ENCODE assay signal across 9 mouse cellular contexts in genomic region chr12:4083441-4083840, GRCm38 (mm10). TPM values are rescaled to one million over a fixed set of nuclear protein-coding genes. Genes with fewer than 3 reads are reported as not detected.
A peak's percentile ranks its signal among the peaks of the same experiment; 100 is the strongest.
DNase-seq lines count a peak whose midpoint lies in the region; ATAC-seq and TF ChIP-seq lines count a peak whose summit lies in the region.
"Had no signal": no experiment of that assay in that cellular context is flagged by ENCODE, and none has a peak within 500 bp of the region (broad histone marks: within the 10 kb centered on the region; RNA-seq: fewer than 3 reads in every experiment).

No protein-coding gene starts in this region.

- H3K4me2 ChIP-seq in hindbrain, embryonic 11.5 days (replicated peaks; ENCODE audit: low read depth, low read length), result no peak overlapping the region
- peak overlapping the region; percentile 83 for H3K4me2 ChIP-seq in intestine, embryonic 15.5 days (replicated peaks)
- peak overlapping the region; percentile 63 for H3K4me2 ChIP-seq in midbrain, postnatal 0 days (ENCODE audit: low read depth, low read length, poor library complexity, severe bottlenecking)

- no peak for TF ChIP-seq CTCF in midbrain, postnatal 0 days (IDR thresholded peaks at IDR 0.05)

- no peak for ATAC-seq in hindbrain, embryonic 11.5 days (ENCODE audit: low FRiP score)
- ATAC-seq in intestine, embryonic 15.5 days, result no peak
- no peak for ATAC-seq in midbrain, postnatal 0 days (ENCODE audit: low FRiP score)

- no peaks in the 10 kb centered on the region for H3K9me3 ChIP-seq in hindbrain, embryonic 10.5 days
- no peaks in the 10 kb centered on the region for H3K9me3 ChIP-seq in hindbrain, embryonic 11.5 days (ENCODE audit: control insufficient read depth, low read length)
- no peaks in the 10 kb centered on the region for H3K9me3 ChIP-seq in embryonic facial prominence, embryonic 10.5 days
- no peaks in the 10 kb centered on the region for H3K9me3 ChIP-seq in intestine, embryonic 15.5 days
- H3K9me3 ChIP-seq in midbrain, postnatal 0 days (ENCODE audit: low read length), result no peaks in the 10 kb centered on the region

- H3K27ac ChIP-seq in hindbrain, embryonic 10.5 days, result peak overlapping the region; percentile 97; the same call in 1 of the 2 replicates
- H3K27ac ChIP-seq in hindbrain, embryonic 11.5 days (ENCODE audit: low read depth, low read length), result no peak overlapping the region
- no peak overlapping the region for H3K27ac ChIP-seq in embryonic facial prominence, embryonic 10.5 days (replicated peaks)
- H3K27ac ChIP-seq in intestine, embryonic 15.5 days, result no peak overlapping the region
- peak overlapping the region; percentile 96 for H3K27ac ChIP-seq in midbrain, postnatal 0 days (ENCODE audit: low read depth, low read length)

- no peak for DNase-seq in hindbrain, embryonic 10.5 days (ENCODE audit: low spot score)
- DNase-seq in hindbrain, embryonic 11.5 days (ENCODE audit: low spot score), result no peak
- no peak for DNase-seq in embryonic facial prominence, embryonic 10.5 days (ENCODE audit: low spot score)
- no peak for DNase-seq in midbrain, postnatal 0 days (ENCODE audit: low spot score)
- no peak for DNase-seq in adrenal gland, adult 2 months
- DNase-seq in right cerebral cortex, postnatal 25 days, result no peak
- DNase-seq in thymus, postnatal 4 days, result no peak

- peaks cover 23% of the 10 kb centered on the region; the same call in 1 of the 2 replicates for H3K4me1 ChIP-seq in hindbrain, embryonic 10.5 days (replicated peaks)
- H3K4me1 ChIP-seq in hindbrain, embryonic 11.5 days (replicated peaks; ENCODE audit: control insufficient read depth, insufficient read depth, low read length), result no peaks in the 10 kb centered on the region; the same call in 1 of the 2 replicates
- peaks cover 19% of the 10 kb centered on the region for H3K4me1 ChIP-seq in embryonic facial prominence, embryonic 10.5 days
- H3K4me1 ChIP-seq in intestine, embryonic 15.5 days (replicated peaks), result 0 out of 2 replicates have a peak, but pooled peaks cover 2% of the 10 kb centered on the region
- H3K4me1 ChIP-seq in midbrain, postnatal 0 days (ENCODE audit: insufficient read depth, low read length), result no peaks in the 10 kb centered on the region; the same call in 1 of the 2 replicates

- H3K4me3 ChIP-seq in hindbrain, embryonic 10.5 days, result peak overlapping the region; percentile 66
- no peak overlapping the region for H3K4me3 ChIP-seq in hindbrain, embryonic 11.5 days (ENCODE audit: low read depth, low read length)
- peak overlapping the region; percentile 74; the same call in 1 of the 2 replicates for H3K4me3 ChIP-seq in embryonic facial prominence, embryonic 10.5 days
- H3K4me3 ChIP-seq in intestine, embryonic 15.5 days (replicated peaks), result no peak overlapping the region
- peak overlapping the region; percentile 52 for H3K4me3 ChIP-seq in midbrain, postnatal 0 days (ENCODE audit: low read depth, low read length)

- H3K9ac ChIP-seq in hindbrain, embryonic 11.5 days (ENCODE audit: low read depth, low read length), result no peak overlapping the region
- no peak overlapping the region for H3K9ac ChIP-seq in intestine, embryonic 15.5 days
- H3K9ac ChIP-seq in midbrain, postnatal 0 days (replicated peaks; ENCODE audit: low read length, poor library complexity, severe bottlenecking), result peak overlapping the region; percentile 76

- peaks cover 31% of the 10 kb centered on the region for H3K36me3 ChIP-seq in hindbrain, embryonic 10.5 days
- H3K36me3 ChIP-seq in hindbrain, embryonic 11.5 days (ENCODE audit: control insufficient read depth, insufficient read depth, low read length), result no peaks in the 10 kb centered on the region; the same call in 1 of the 2 replicates
- H3K36me3 ChIP-seq in embryonic facial prominence, embryonic 10.5 days (replicated peaks), result peaks cover 29% of the 10 kb centered on the region
- 0 out of 2 replicates have a peak, but pooled peaks cover 3% of the 10 kb centered on the region for H3K36me3 ChIP-seq in intestine, embryonic 15.5 days
- H3K36me3 ChIP-seq in midbrain, postnatal 0 days (ENCODE audit: insufficient read depth, low read length), result peaks cover 17% of the 10 kb centered on the region

- no peaks in the 10 kb centered on the region for H3K27me3 ChIP-seq in hindbrain, embryonic 10.5 days (ENCODE audit: insufficient read depth, poor library complexity, severe bottlenecking)
- no peaks in the 10 kb centered on the region for H3K27me3 ChIP-seq in hindbrain, embryonic 11.5 days (ENCODE audit: control insufficient read depth, insufficient read depth, low read length)
- H3K27me3 ChIP-seq in embryonic facial prominence, embryonic 10.5 days (replicated peaks; ENCODE audit: low read depth, poor library complexity, severe bottlenecking), result no peaks in the 10 kb centered on the region
- no peaks in the 10 kb centered on the region for H3K27me3 ChIP-seq in intestine, embryonic 15.5 days (replicated peaks)
- H3K27me3 ChIP-seq in midbrain, postnatal 0 days (ENCODE audit: insufficient read depth, low read length), result no peaks in the 10 kb centered on the region

- 80% methylated on average over 8 of the region's 8 CpGs for WGBS in hindbrain, embryonic 10.5 days
- WGBS in hindbrain, embryonic 11.5 days, result 73% methylated on average over 8 of the region's 8 CpGs
- WGBS in embryonic facial prominence, embryonic 10.5 days, result 79% methylated on average over 8 of the region's 8 CpGs
- WGBS in intestine, embryonic 15.5 days, result 57% methylated on average over 8 of the region's 8 CpGs
- WGBS in midbrain, postnatal 0 days, result 60% methylated on average over 8 of the region's 8 CpGs

RNA-seq across cellular contexts. Expression of gene Dnajc27, which starts 1.1 kb away (rescaled TPM):
- 10.5 and 10.8 TPM in 2 replicates for polyA plus RNA-seq in hindbrain, embryonic 10.5 days (2016; fragmentation: Nextera tagmentation; extraction: Ambion mirVana)
- polyA plus RNA-seq in hindbrain, embryonic 11.5 days (2014; fragmentation: Nextera tagmentation; extraction: Ambion mirVana), result 8.6 and 9.8 TPM in 2 replicates
- polyA plus RNA-seq in embryonic facial prominence, embryonic 10.5 days (2016; fragmentation: Nextera tagmentation; extraction: Ambion mirVana), result 10.6 and 12.2 TPM in 2 replicates
- polyA plus RNA-seq in intestine, embryonic 15.5 days (2015; fragmentation: Nextera tagmentation; extraction: Ambion mirVana), result 4.3 and 5.4 TPM in 2 replicates
- total RNA-seq in midbrain, postnatal 0 days (2014; rRNA removed), result 51.9 and 54.3 TPM in 2 replicates
- 26.1 and 28.0 TPM in 2 replicates for polyA plus RNA-seq in midbrain, postnatal 0 days (2015; fragmentation: Nextera tagmentation; extraction: Ambion mirVana)
- 1 to 10 TPM; 3.4 to 6.4 TPM for total RNA-seq in adrenal gland, adult 2 months (2021)
- 3.5 and 3.9 TPM in 2 replicates for polyA plus RNA-seq in adrenal gland, adult 2 months (2012; rRNA removed)

RNA-seq across cellular contexts. Expression of gene Efr3b, which starts 44.7 kb away (rescaled TPM):
- 10.6 and 16.5 TPM in 2 replicates for polyA plus RNA-seq in hindbrain, embryonic 10.5 days (2016; fragmentation: Nextera tagmentation; extraction: Ambion mirVana)
- polyA plus RNA-seq in hindbrain, embryonic 11.5 days (2014; fragmentation: Nextera tagmentation; extraction: Ambion mirVana), result 11.2 and 14.5 TPM in 2 replicates
- 7.3 and 8.4 TPM in 2 replicates for polyA plus RNA-seq in embryonic facial prominence, embryonic 10.5 days (2016; fragmentation: Nextera tagmentation; extraction: Ambion mirVana)
- polyA plus RNA-seq in intestine, embryonic 15.5 days (2015; fragmentation: Nextera tagmentation; extraction: Ambion mirVana), result 3.0 and 3.2 TPM in 2 replicates
- total RNA-seq in midbrain, postnatal 0 days (2014; rRNA removed), result 111 and 117 TPM in 2 replicates
- polyA plus RNA-seq in midbrain, postnatal 0 days (2015; fragmentation: Nextera tagmentation; extraction: Ambion mirVana), result 30.1 and 32.8 TPM in 2 replicates
- total RNA-seq in adrenal gland, adult 2 months (2021), result 1 to 10 TPM; 1.9 to 3.1 TPM
- polyA plus RNA-seq in adrenal gland, adult 2 months (2012; rRNA removed), result 9.9 and 11.0 TPM in 2 replicates
- total RNA-seq: neutrophil, adult 5-6 weeks had no signal

RNA-seq across cellular contexts. Expression of gene Adcy3, which starts 49.5 kb away (rescaled TPM):
- polyA plus RNA-seq in hindbrain, embryonic 10.5 days (2016; fragmentation: Nextera tagmentation; extraction: Ambion mirVana), result 4.8 and 4.9 TPM in 2 replicates
- 2.9 and 3.0 TPM in 2 replicates for polyA plus RNA-seq in hindbrain, embryonic 11.5 days (2014; fragmentation: Nextera tagmentation; extraction: Ambion mirVana)
- polyA plus RNA-seq in embryonic facial prominence, embryonic 10.5 days (2016; fragmentation: Nextera tagmentation; extraction: Ambion mirVana), result 6.1 and 7.7 TPM in 2 replicates
- 7.1 TPM in 2 replicates for polyA plus RNA-seq in intestine, embryonic 15.5 days (2015; fragmentation: Nextera tagmentation; extraction: Ambion mirVana)
- 36.9 and 38.7 TPM in 2 replicates for total RNA-seq in midbrain, postnatal 0 days (2014; rRNA removed)
- 12.5 and 13.0 TPM in 2 replicates for polyA plus RNA-seq in midbrain, postnatal 0 days (2015; fragmentation: Nextera tagmentation; extraction: Ambion mirVana)
- total RNA-seq in adrenal gland, adult 2 months (2021), result 10 to 100 TPM; 43.3 to 94.2 TPM
- polyA plus RNA-seq in adrenal gland, adult 2 months (2012; rRNA removed), result 25.1 and 25.5 TPM in 2 replicates

Comparison
In these comparisons a context has a peak if more than half of its experiments do, and no peak if none do; other contexts are left out.
1. H3K27ac ChIP-seq: peak in hindbrain, embryonic 10.5 days (single experiment) and midbrain, postnatal 0 days (single experiment); none in hindbrain, embryonic 11.5 days (single experiment), embryonic facial prominence, embryonic 10.5 days (single experiment) and intestine, embryonic 15.5 days (single experiment).
2. H3K4me3 ChIP-seq: peak in hindbrain, embryonic 10.5 days (single experiment), embryonic facial prominence, embryonic 10.5 days (single experiment) and midbrain, postnatal 0 days (single experiment); none in hindbrain, embryonic 11.5 days (single experiment) and intestine, embryonic 15.5 days (single experiment).